Mouse (Mus musculus): ENCODE data around the gene Ube2m. TPM values are rescaled to one million over a fixed set of nuclear protein-coding genes. Genes with fewer than 3 reads are reported as not detected.

Ube2m gene
- polyA plus RNA-seq, 1 experiment from 2014 or later = 148 TPM

- Histone ChIP-seq H3K9ac (peak within 1 kb of the TSS; percentile 80), H3K9me3 (replicated peaks) (no peaks in the 10 kb centered on the region), H3K4me2 (peak within 1 kb of the TSS; percentile 78), H3K27me3 (replicated peaks) (0 out of 2 replicates have a peak, but pooled peaks cover 6% of the 10 kb centered on the region), H3K36me3 (peaks cover 31% of the 10 kb centered on the region), H3K4me1 (peaks cover 32% of the 10 kb centered on the region), H3K4me3 (peak within 1 kb of the TSS; percentile 73), H3K27ac (peak within 1 kb of the TSS; percentile 92)
- peak; percentile 89; the same call in 1 of the 2 replicates for ATAC-seq
- 16% methylated on average over 26 of the region's 26 CpGs for WGBS (ENCODE audit: insufficient replicate concordance)
Observed at GRCm38 (mm10) chr7:13010005-13010908, 27.8 kb downstream of the Ube2m start, which contains the start of gene Zbtb45. Gene Zbtb45, minus strand, starts transcription at chr7:13010034.

DNA sequence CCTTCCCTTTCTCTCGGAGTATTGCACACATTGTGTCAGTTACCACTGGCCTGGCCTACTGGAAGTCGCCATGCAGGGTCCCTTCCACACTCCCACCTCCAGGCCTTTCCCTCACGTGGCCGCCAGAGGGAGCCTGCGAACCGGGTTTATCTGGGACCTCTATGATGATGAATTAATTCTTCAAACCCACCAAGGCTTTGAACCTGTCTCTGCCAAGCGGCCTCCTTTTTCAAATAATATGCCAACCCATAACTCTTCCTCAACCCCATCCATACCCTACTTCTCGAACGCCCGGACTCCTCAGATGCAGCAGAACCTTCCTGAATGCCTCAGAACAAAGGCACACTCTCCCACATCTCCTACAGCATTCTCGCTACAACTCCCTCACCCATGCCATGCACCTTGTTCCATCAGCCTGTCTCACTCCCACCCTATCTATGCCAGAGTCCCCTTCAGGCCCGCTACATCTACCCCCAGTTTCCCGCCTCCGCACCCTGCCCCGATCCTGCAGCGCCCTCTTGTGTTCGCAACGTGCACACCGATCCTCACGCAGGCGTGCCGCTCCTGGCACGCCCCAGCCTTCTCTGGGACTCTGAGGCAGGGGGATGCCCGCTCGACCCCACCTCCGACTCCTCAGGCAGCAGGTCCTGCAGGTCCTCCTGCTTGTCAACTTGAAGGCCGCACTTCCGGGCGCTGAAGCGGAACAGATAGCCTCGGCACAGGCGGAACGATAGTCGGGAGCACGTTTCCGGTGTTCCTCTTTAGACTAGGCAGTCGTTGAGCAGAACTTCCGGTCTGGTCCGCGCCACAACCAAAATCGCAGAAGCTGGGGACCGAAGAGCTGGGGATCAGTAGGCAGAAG, 28.7 kb downstream of the Ube2m start:
- Histone ChIP-seq H3K4me1 (peaks cover 30% of the 10 kb centered on the region), H3K4me2 (peak overlapping the region; percentile 78), H3K4me3 (peak overlapping the region; percentile 73), H3K9ac (peak overlapping the region; percentile 80), H3K9me3 (replicated peaks) (no peaks in the 10 kb centered on the region), H3K36me3 (peaks cover 38% of the 10 kb centered on the region), H3K27ac (peak overlapping the region; percentile 92), H3K27me3 (replicated peaks) (0 out of 2 replicates have a peak, but pooled peaks cover 6% of the 10 kb centered on the region)
- WGBS (ENCODE audit: insufficient replicate concordance) = under 1% methylated on average over 42 of the region's 42 CpGs
- peak; percentile 87 for ATAC-seq

DNA sequence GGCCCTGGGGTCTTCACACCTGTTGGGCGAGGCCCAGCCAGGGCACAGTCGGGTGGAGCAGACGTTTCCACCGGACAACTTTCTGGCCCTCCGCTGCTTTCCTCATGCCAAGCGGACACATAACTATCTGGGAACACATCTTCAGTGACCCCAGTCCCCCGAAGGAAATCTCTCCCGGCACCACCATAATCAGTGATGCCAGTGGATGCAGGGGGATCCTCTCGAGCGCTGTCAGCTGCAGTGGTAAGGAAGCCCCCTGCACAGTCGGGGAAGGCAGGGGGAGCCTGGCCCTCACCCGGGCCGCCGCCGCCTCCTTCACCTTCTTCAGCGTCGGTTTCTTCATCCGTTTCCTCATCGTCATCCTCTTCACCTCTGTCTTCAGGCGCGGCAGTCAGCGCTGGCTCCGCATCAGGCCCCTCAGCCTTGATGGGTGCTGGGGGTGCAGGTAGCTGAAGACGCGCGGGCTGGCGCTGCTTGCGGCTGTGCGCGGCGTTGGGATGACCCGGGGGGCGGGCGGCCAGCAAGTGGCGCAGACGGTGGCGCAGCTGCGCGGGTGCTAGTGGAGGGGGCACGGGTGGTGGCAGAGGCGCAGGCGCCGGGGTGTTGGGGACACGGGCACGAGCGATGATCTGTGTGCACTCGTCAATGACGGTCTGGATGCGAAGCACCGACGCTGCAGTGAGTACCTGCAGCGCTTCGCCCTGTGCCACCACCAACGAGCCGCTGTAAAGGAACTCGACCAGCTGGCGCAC, 30.6 kb downstream of the Ube2m start:
- H3K4me1 ChIP-seq = peaks cover 21% of the 10 kb centered on the region
- no peak for ATAC-seq
- no peak overlapping the region for H3K27ac ChIP-seq
- H3K9me3 ChIP-seq (replicated peaks) = no peaks in the 10 kb centered on the region
- 74% methylated on average over 57 of the region's 57 CpGs for WGBS (ENCODE audit: insufficient replicate concordance)
- no peak overlapping the region for H3K4me3 ChIP-seq
- peaks cover 38% of the 10 kb centered on the region for H3K36me3 ChIP-seq
- peak overlapping the region; percentile 78; the same call in 1 of the 2 replicates for H3K4me2 ChIP-seq
- H3K9ac ChIP-seq = no peak overlapping the region
- H3K27me3 ChIP-seq (replicated peaks) = 0 out of 2 replicates have a peak, but pooled peaks cover 6% of the 10 kb centered on the region

GRCm38 (mm10) chr7:13006531-13006930, 31.5 kb downstream of the Ube2m start:
- H3K9me3 ChIP-seq (replicated peaks) = no peaks in the 10 kb centered on the region
- ATAC-seq = no peak
- 0 out of 2 replicates have a peak, but pooled peaks cover 6% of the 10 kb centered on the region for H3K27me3 ChIP-seq (replicated peaks)
- no peak overlapping the region for H3K27ac ChIP-seq
- H3K4me1 ChIP-seq = peaks cover 21% of the 10 kb centered on the region
- H3K4me3 ChIP-seq = no peak overlapping the region
- H3K4me2 ChIP-seq = no peak overlapping the region
- 85% methylated on average over 10 of the region's 10 CpGs for WGBS (ENCODE audit: insufficient replicate concordance)
- no peak overlapping the region for H3K9ac ChIP-seq
- H3K36me3 ChIP-seq = peaks cover 38% of the 10 kb centered on the region

DNA sequence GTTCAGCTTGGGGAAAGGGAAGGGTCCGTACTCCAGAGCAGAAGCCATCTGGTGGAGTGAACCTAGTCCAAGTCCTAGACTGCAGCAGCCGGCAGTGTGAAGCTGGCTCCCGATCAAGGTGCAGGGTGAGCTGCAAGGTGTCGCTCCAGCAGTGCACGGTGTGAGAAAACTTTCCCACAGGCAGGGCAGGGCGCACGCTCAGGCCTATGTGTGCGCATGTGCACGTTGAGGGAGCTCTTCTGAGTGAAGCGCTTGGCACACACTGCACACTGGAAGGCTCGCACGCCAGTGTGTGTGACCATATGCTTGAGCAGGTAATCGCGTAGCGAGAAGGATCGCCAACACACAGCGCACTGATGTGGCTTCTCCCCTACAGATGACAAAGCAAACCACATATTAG, 32.1 kb downstream of the Ube2m start:
- no peak overlapping the region; the same call in 1 of the 2 replicates for H3K9ac ChIP-seq
- H3K27me3 ChIP-seq (replicated peaks) = 0 out of 2 replicates have a peak, but pooled peaks cover 6% of the 10 kb centered on the region
- no peak overlapping the region for H3K4me2 ChIP-seq
- 90% methylated on average over 17 of the region's 17 CpGs for WGBS (ENCODE audit: insufficient replicate concordance)
- H3K4me1 ChIP-seq = peaks cover 21% of the 10 kb centered on the region
- no peaks in the 10 kb centered on the region for H3K9me3 ChIP-seq (replicated peaks)
- H3K4me3 ChIP-seq = no peak overlapping the region
- H3K36me3 ChIP-seq = peaks cover 38% of the 10 kb centered on the region
- no peak overlapping the region for H3K27ac ChIP-seq
- ATAC-seq = no peak

DNA sequence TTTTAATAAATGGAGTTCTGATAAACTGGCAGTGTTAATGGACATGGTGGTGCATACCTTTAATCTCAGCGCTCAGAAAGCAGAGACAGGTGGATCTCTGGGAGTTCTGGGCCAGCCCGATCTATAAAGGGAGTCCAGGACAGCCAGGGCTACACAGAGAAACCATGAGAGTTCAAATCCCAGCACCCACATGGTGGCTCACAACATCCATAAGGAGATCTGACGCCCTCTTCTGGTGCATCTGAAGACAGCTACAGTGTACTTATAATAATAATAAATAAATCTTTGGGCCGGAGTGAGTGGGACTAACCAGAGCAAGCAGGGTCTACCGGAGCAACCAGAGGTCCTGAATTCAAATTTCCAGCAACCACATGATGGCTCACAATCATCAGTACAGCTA, 34.7 kb downstream of the Ube2m start:
- no peak for ATAC-seq
- Histone ChIP-seq H3K9ac (no peak overlapping the region), H3K27ac (no peak overlapping the region), H3K27me3 (replicated peaks) (0 out of 2 replicates have a peak, but pooled peaks cover 6% of the 10 kb centered on the region), H3K4me2 (no peak overlapping the region), H3K9me3 (replicated peaks) (no peaks in the 10 kb centered on the region), H3K36me3 (peaks cover 37% of the 10 kb centered on the region), H3K4me3 (no peak overlapping the region), H3K4me1 (peaks cover 7% of the 10 kb centered on the region)
- WGBS (ENCODE audit: insufficient replicate concordance) = 65% methylated on average over 5 of the region's 5 CpGs

DNA sequence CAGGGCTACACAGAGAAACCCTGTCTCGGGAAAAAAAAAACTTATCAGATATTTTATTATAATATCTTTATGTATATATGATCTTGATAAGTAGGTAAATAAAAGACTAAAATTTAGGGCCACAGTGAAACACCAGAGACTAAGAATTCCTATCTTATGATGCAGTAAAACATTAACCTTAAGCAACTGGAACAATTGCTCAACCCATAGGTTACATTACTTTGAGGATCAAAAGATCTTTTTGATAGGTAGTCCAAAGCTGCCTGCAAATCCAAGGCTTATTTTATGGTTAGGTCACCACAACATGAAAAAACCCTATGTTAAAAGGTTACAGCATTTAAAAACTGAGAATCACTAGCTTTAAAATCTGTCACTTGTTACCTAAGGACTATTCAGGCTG, 36.5 kb downstream of the Ube2m start:
- Histone ChIP-seq H3K27me3 (replicated peaks) (no peaks in the 10 kb centered on the region), H3K4me3 (no peak overlapping the region), H3K36me3 (peaks cover 19% of the 10 kb centered on the region), H3K9ac (no peak overlapping the region), H3K27ac (no peak overlapping the region), H3K4me1 (no peaks in the 10 kb centered on the region), H3K4me2 (no peak overlapping the region), H3K9me3 (replicated peaks) (no peaks in the 10 kb centered on the region)
- ATAC-seq = no peak
- WGBS (ENCODE audit: insufficient replicate concordance) = 44% methylated on average over 1 of the region's 1 CpGs

DNA sequence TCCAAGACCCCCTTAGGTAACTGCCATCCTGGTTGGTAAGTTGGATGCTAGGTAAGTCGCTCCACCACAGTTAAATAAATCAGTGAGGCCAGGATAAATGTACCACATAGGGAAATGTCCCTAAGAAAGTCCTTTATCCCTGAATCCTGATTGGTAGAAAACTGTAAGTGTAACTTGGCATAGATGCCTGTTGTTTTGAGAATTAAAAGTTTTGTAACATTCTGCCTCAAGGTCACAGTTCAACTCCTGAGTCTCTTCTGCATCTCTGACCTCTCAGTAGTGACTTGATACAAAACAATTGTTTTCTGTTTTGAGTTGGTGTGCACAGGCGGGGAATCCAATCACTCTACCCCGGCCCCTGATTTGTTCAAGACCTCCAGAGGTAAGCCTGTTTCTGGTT, 39.2 kb downstream of the Ube2m start, which contains the start of gene Trim28:
Trim28 (plus strand) TSS at position 264 of the 400 bp plus-strand sequence.
- Histone ChIP-seq H3K4me1 (no peaks in the 10 kb centered on the region), H3K9ac (no peak within 1 kb of the TSS), H3K36me3 (no peaks in the 10 kb centered on the region), H3K9me3 (replicated peaks) (no peaks in the 10 kb centered on the region), H3K27me3 (replicated peaks) (no peaks in the 10 kb centered on the region; the same call in 1 of the 2 replicates), H3K27ac (no peak within 1 kb of the TSS), H3K4me3 (no peak within 1 kb of the TSS), H3K4me2 (no peak within 1 kb of the TSS)
- 67% methylated on average over 3 of the region's 3 CpGs for WGBS (ENCODE audit: insufficient replicate concordance)
- no peak for ATAC-seq

DNA sequence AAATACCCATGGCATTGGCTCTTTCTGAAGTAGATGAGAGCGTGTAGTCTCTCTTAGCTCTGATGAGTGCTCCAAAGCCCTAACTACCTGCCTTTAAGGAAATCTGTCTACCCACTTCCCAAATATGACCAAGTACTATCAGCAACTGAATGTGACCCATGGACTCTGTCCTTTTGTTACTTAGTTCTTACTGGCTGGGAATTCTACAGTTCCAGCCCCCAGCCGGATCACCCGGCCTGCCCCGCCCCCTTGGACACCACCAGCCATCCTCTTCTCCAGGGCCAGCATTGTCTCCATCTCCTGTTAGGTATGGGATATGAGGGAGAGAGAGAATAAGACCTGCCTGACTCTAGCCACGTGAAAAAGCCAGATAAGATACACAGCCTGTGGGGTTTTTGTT, 40.0 kb downstream of the Ube2m start, which contains the start of gene Slc27a5:
Slc27a5 (minus strand) TSS at position 140 of the 400 bp plus-strand sequence.
- peak; percentile 44; the same call in 1 of the 2 replicates for ATAC-seq

GRCm38 (mm10) chr7:12997230-12997629, 40.8 kb downstream of the Ube2m start:
- Histone ChIP-seq H3K4me2 (no peak overlapping the region), H3K9me3 (replicated peaks) (no peaks in the 10 kb centered on the region), H3K4me1 (no peaks in the 10 kb centered on the region), H3K27me3 (replicated peaks) (no peaks in the 10 kb centered on the region; the same call in 1 of the 2 replicates), H3K9ac (no peak overlapping the region), H3K4me3 (no peak overlapping the region), H3K27ac (no peak overlapping the region), H3K36me3 (no peaks in the 10 kb centered on the region)
- ATAC-seq = no peak
- WGBS (ENCODE audit: insufficient replicate concordance) = 59% methylated on average over 5 of the region's 5 CpGs

More for the DNA sequence above, 40.0 kb downstream of the Ube2m start, which contains the start of gene Slc27a5:
- Histone ChIP-seq H3K4me2 (no peak within 1 kb of the TSS), H3K27ac (no peak within 1 kb of the TSS), H3K4me1 (no peaks in the 10 kb centered on the region), H3K9ac (no peak within 1 kb of the TSS), H3K9me3 (replicated peaks) (no peaks in the 10 kb centered on the region), H3K36me3 (no peaks in the 10 kb centered on the region), H3K4me3 (no peak within 1 kb of the TSS), H3K27me3 (replicated peaks) (no peaks in the 10 kb centered on the region; the same call in 1 of the 2 replicates)
- 56% methylated on average over 5 of the region's 5 CpGs for WGBS (ENCODE audit: insufficient replicate concordance)

DNA sequence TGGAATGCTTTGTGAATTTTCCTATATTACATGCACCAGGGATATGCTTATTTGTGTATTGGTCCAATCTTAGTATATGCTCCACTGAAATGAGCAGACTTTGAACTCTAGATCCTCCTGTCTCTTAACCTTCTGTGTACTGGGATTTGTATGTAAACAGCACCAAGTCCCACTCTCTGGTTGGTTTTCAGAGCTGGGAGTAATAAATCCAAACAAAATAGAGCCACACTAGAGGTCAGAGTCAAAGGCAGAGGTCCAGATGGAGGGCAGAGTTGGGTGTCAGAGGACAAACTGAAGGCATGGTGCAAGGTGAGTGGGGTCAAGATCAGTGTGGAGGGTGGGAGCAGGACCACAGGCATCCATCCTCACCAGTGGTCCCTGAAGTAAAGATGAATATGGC, 42.2 kb downstream of the Ube2m start:
- H3K4me2 ChIP-seq = no peak overlapping the region

More for the DNA sequence above, 42.2 kb downstream of the Ube2m start:
- no peaks in the 10 kb centered on the region for H3K4me1 ChIP-seq
- H3K4me3 ChIP-seq = no peak overlapping the region
- no peaks in the 10 kb centered on the region for H3K9me3 ChIP-seq (replicated peaks)
- H3K36me3 ChIP-seq = no peaks in the 10 kb centered on the region
- ATAC-seq = no peak
- H3K27ac ChIP-seq = no peak overlapping the region
- no peaks in the 10 kb centered on the region; the same call in 1 of the 2 replicates for H3K27me3 ChIP-seq (replicated peaks)
- H3K9ac ChIP-seq = no peak overlapping the region
